Mouse (Mus musculus) neural tube, embryonic 13.5 days (tissue): ENCODE data around the gene Polr3e. TPM values are rescaled to one million over a fixed set of nuclear protein-coding genes. Genes with fewer than 3 reads are reported as not detected.
"Not testable (repeated sequence)": the region's sequence is repeated elsewhere in the genome, so short reads cannot be mapped to it uniquely, and the experiment has no call there.

Experiments
- ATAC-seq: fragments of 200-750 bp; cut with Nextera tagmentation; 2 replicates; pipeline ENCODE4 v1.8.0; 2017; ENCODE audit warnings: low read depth, mild to moderate bottlenecking, moderate TSS enrichment, moderate library complexity
- H3K27ac ChIP-seq: fragments of 300-500 bp; sonication (generic); replicated peaks from 2 replicates; pipeline ENCODE4 v1.5.1; 2015; ENCODE audit warnings: moderate library complexity, mild to moderate bottlenecking, inconsistent platforms
- H3K27me3 ChIP-seq: fragments of 300-500 bp; sonication (generic); 2 replicates; pipeline ENCODE4 v1.6.1; 2015; ENCODE audit warnings: mild to moderate bottlenecking, inconsistent platforms
- H3K36me3 ChIP-seq: fragments of 300-500 bp; sonication (generic); 2 replicates; pipeline ENCODE4 v1.6.1; 2015; ENCODE audit warnings: mild to moderate bottlenecking, inconsistent platforms
- H3K4me1 ChIP-seq: fragments of 300-500 bp; sonication (generic); replicated peaks from 2 replicates; pipeline ENCODE4 v1.6.1; 2015; ENCODE audit warnings: inconsistent platforms
- H3K4me2 ChIP-seq: fragments of 300-500 bp; sonication (generic); 2 replicates; pipeline ENCODE4 v1.6.1; 2015; ENCODE audit warnings: inconsistent platforms, mild to moderate bottlenecking, moderate library complexity
- H3K4me3 ChIP-seq: fragments of 300-500 bp; sonication (generic); 2 replicates; pipeline ENCODE4 v1.5.1; 2015; ENCODE audit warnings: mild to moderate bottlenecking, inconsistent platforms
- H3K9ac ChIP-seq: fragments of 300-500 bp; sonication (generic); 2 replicates; pipeline ENCODE4 v1.6.1; 2015; ENCODE audit warnings: moderate library complexity, mild to moderate bottlenecking, inconsistent platforms
- H3K9me3 ChIP-seq: fragments of 300-500 bp; sonication (generic); 2 replicates; pipeline ENCODE4 v1.6.1; 2016; ENCODE audit warnings: inconsistent platforms
- WGBS: fragments of 180-500 bp; shearing (Covaris S2); methylation state at CpG from one replicate; pipeline ENCODE4 v1.1.7; 2015; 5-methylcytosine and 5-hydroxymethylcytosine counted together
- polyA plus RNA-seq: library from polyadenylated mRNA; unstranded; fragments of >200 nt; fragmentation: Nextera tagmentation; extraction: Ambion mirVana; gene quantifications from 2 replicates; pipeline ENCODE4 v1.2.1, GENCODE M21; 2015

The Polr3e gene
- polyA plus RNA-seq, 1 experiment from 2014 or later, result 21.4 TPM

- H3K4me1 ChIP-seq, result no peaks in the 10 kb centered on the region
- no peak overlapping the region for H3K9ac ChIP-seq
- H3K4me3 ChIP-seq, result no peak overlapping the region
- no peak overlapping the region for H3K4me2 ChIP-seq
- no peaks in the 10 kb centered on the region for H3K9me3 ChIP-seq
- 84% methylated on average over 2 of the region's 2 CpGs for WGBS
- H3K36me3 ChIP-seq, result peaks cover 50% of the 10 kb centered on the region
- no peaks in the 10 kb centered on the region for H3K27me3 ChIP-seq
- H3K27ac ChIP-seq, result no peak overlapping the region
- ATAC-seq, result no peak
Observed at GRCm38 (mm10) chr7:120960116-120960515, 42.6 kb downstream of the Polr3e start.

- 88% methylated on average over 6 of the region's 6 CpGs for WGBS
- H3K4me3 ChIP-seq, result no peak overlapping the region
- no peak for ATAC-seq
- no peak overlapping the region for H3K4me2 ChIP-seq
- H3K27me3 ChIP-seq, result no peaks in the 10 kb centered on the region
- H3K4me1 ChIP-seq, result no peaks in the 10 kb centered on the region
- no peak overlapping the region for H3K9ac ChIP-seq
- H3K36me3 ChIP-seq, result peaks cover 49% of the 10 kb centered on the region
- H3K27ac ChIP-seq, result no peak overlapping the region
- H3K9me3 ChIP-seq, result no peaks in the 10 kb centered on the region
Observed at GRCm38 (mm10) chr7:120960601-120961000, 43.1 kb downstream of the Polr3e start.

GRCm38 (mm10) chr7:120961893-120962292 lies 44.3 kb downstream of the Polr3e start:
- Histone ChIP-seq H3K4me3 (no peak overlapping the region), H3K27me3 (no peaks in the 10 kb centered on the region), H3K4me1 (no peaks in the 10 kb centered on the region), H3K4me2 (no peak overlapping the region), H3K27ac (no peak overlapping the region), H3K36me3 (peaks cover 38% of the 10 kb centered on the region), H3K9me3 (no peaks in the 10 kb centered on the region), H3K9ac (no peak overlapping the region)
- WGBS, result 78% methylated on average over 3 of the region's 3 CpGs
- no peak for ATAC-seq

- Histone ChIP-seq H3K27me3 (no peaks in the 10 kb centered on the region), H3K36me3 (peaks cover 33% of the 10 kb centered on the region), H3K4me3 (no peak overlapping the region), H3K27ac (no peak overlapping the region), H3K9ac (no peak overlapping the region), H3K4me1 (no peaks in the 10 kb centered on the region), H3K9me3 (no peaks in the 10 kb centered on the region), H3K4me2 (no peak overlapping the region)
- WGBS, result 85% methylated on average over 5 of the region's 5 CpGs
- ATAC-seq, result no peak
Observed at GRCm38 (mm10) chr7:120963126-120963525, 45.6 kb downstream of the Polr3e start.

GRCm38 (mm10) chr7:120969221-120969620 lies 51.7 kb downstream of the Polr3e start:
- 92% methylated on average over 7 of the region's 7 CpGs for WGBS
- Histone ChIP-seq H3K9ac (no peak overlapping the region), H3K36me3 (peaks cover 14% of the 10 kb centered on the region), H3K9me3 (no peaks in the 10 kb centered on the region), H3K27ac (no peak overlapping the region), H3K4me1 (peaks cover 8% of the 10 kb centered on the region), H3K4me2 (no peak overlapping the region), H3K4me3 (no peak overlapping the region), H3K27me3 (no peaks in the 10 kb centered on the region)
- ATAC-seq, result no peak

GRCm38 (mm10) chr7:120970112-120970511 lies 52.6 kb downstream of the Polr3e start:
- Histone ChIP-seq H3K27ac (no peak overlapping the region), H3K4me3 (no peak overlapping the region), H3K4me2 (no peak overlapping the region), H3K4me1 (peaks cover 10% of the 10 kb centered on the region), H3K27me3 (no peaks in the 10 kb centered on the region), H3K9ac (no peak overlapping the region), H3K9me3 (no peaks in the 10 kb centered on the region), H3K36me3 (peaks cover 14% of the 10 kb centered on the region)
- 94% methylated on average over 5 of the region's 5 CpGs for WGBS
- no peak for ATAC-seq

- not testable (repeated sequence) for H3K27ac ChIP-seq, H3K9me3 ChIP-seq, H3K27me3 ChIP-seq, H3K4me3 ChIP-seq, H3K9ac ChIP-seq, ATAC-seq, H3K4me2 ChIP-seq
- H3K4me1 ChIP-seq, result peaks cover 26% of the 10 kb centered on the region
- H3K36me3 ChIP-seq, result peaks cover 13% of the 10 kb centered on the region
- WGBS, result 83% methylated on average over 2 of the region's 2 CpGs
Observed at GRCm38 (mm10) chr7:120972471-120972870, 54.9 kb downstream of the Polr3e start.

- peaks cover 39% of the 10 kb centered on the region for H3K4me1 ChIP-seq
- no peaks in the 10 kb centered on the region for H3K27me3 ChIP-seq
- no peaks in the 10 kb centered on the region for H3K9me3 ChIP-seq
- H3K27ac ChIP-seq, result no peak overlapping the region
- peaks cover 4% of the 10 kb centered on the region for H3K36me3 ChIP-seq
- no peak overlapping the region for H3K4me3 ChIP-seq
- no peak overlapping the region for H3K9ac ChIP-seq
- 79% methylated on average over 3 of the region's 3 CpGs for WGBS
- no peak for ATAC-seq
- H3K4me2 ChIP-seq, result no peak overlapping the region
Observed at GRCm38 (mm10) chr7:120974001-120974400, 56.5 kb downstream of the Polr3e start.

- Histone ChIP-seq H3K27ac (peak overlapping the region; percentile 19; the same call in 1 of the 2 replicates), H3K4me2 (no peak overlapping the region), H3K4me1 (peaks cover 61% of the 10 kb centered on the region), H3K4me3 (no peak overlapping the region), H3K9me3 (no peaks in the 10 kb centered on the region), H3K9ac (no peak overlapping the region), H3K27me3 (no peaks in the 10 kb centered on the region), H3K36me3 (no peaks in the 10 kb centered on the region)
- no peak for ATAC-seq
- 35% methylated on average over 7 of the region's 7 CpGs for WGBS
Observed at GRCm38 (mm10) chr7:120977063-120977462, 59.5 kb downstream of the Polr3e start.

- Histone ChIP-seq H3K4me1 (peaks cover 60% of the 10 kb centered on the region), H3K27me3 (no peaks in the 10 kb centered on the region), H3K9ac (no peak overlapping the region), H3K27ac (no peak overlapping the region), H3K36me3 (no peaks in the 10 kb centered on the region), H3K9me3 (no peaks in the 10 kb centered on the region), H3K4me2 (peak overlapping the region; percentile 80), H3K4me3 (no peak overlapping the region)
- ATAC-seq, result no peak
- 86% methylated on average over 4 of the region's 4 CpGs for WGBS
Observed at GRCm38 (mm10) chr7:120980041-120980440, 62.5 kb downstream of the Polr3e start.

GRCm38 (mm10) chr7:120980931-120981924 lies 63.7 kb downstream of the Polr3e start:
- ATAC-seq, result peak; percentile 67
- H3K27me3 ChIP-seq, result no peaks in the 10 kb centered on the region
- H3K27ac ChIP-seq, result peak overlapping the region; percentile 80
- no peaks in the 10 kb centered on the region for H3K36me3 ChIP-seq
- H3K4me2 ChIP-seq, result peak overlapping the region; percentile 80
- H3K4me1 ChIP-seq, result peaks cover 55% of the 10 kb centered on the region
- 3% methylated on average over 39 of the region's 39 CpGs for WGBS
- H3K4me3 ChIP-seq, result peak overlapping the region; percentile 89
- H3K9me3 ChIP-seq, result no peaks in the 10 kb centered on the region
- H3K9ac ChIP-seq, result peak overlapping the region; percentile 89

- under 1% methylated on average over 46 of the region's 46 CpGs for WGBS
- peak; percentile 96 for ATAC-seq
Observed at GRCm38 (mm10) chr7:120982200-120982841, 64.8 kb downstream of the Polr3e start, which contains the start of the genes Cdr2 and Mfsd13b. Cdr2 (minus strand) TSS chr7:120982312. Mfsd13b (plus strand) TSS chr7:120982509.

More at GRCm38 (mm10) chr7:120982200-120982841, 64.8 kb downstream of the Polr3e start, which contains the start of the genes Cdr2 and Mfsd13b:
- H3K4me2 ChIP-seq, result peak within 1 kb of the TSS; percentile 88
- peaks cover 46% of the 10 kb centered on the region for H3K4me1 ChIP-seq
- H3K27ac ChIP-seq, result peak within 1 kb of the TSS; percentile 80
- peak within 1 kb of the TSS; percentile 89 for H3K9ac ChIP-seq
- H3K36me3 ChIP-seq, result no peaks in the 10 kb centered on the region
- H3K4me3 ChIP-seq, result peak within 1 kb of the TSS; percentile 89
- H3K27me3 ChIP-seq, result no peaks in the 10 kb centered on the region
- H3K9me3 ChIP-seq, result no peaks in the 10 kb centered on the region
